In the genomic region with DNA sequence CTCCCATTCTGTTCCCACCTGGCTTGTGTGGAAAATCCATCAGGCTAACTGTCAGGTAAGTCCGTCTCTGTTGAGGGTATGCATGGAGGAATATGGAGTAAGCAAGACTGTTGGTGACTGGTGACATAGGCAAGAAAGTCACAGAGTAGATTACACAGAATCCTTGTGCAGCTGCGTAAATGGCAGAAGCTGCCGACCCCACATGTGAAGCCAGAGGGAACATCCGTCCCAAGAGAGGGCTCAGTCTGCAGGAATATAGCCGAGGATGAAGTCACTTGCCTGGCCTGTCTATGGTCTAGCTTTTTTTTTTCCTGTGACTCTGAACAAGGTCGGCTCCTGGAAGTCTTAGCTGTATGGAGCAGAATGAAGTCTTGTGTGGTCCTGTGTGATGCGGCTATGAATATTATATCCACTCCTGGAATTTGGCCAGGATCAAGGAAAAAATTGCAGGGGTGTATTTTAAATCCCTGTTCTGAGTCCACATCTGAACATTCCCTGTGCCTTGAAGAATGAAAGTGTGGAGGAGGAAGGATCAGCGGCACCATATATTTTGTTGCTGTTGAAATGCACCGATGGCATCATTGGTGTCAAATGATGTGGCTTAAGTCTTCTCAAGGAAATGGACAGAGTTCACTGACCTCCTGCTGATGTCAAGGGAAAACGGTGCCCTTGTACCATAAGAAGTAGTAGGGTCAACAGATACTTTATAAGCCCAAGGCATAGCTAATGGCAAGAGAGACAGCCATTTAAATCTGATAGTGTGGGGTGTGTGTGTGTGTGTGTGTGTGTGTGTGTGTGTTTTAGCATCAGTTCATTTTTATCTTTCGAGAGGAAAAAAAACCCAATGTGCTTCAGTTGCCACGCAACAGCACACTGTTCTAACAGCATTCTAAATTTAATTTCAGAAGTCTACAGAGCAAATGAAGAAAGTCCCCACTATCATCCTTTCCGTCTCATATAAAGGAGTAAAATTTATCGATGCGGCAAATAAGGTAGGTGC, we compare ENCODE assay signal across 19 mouse cellular contexts.
DNase-seq lines count a peak whose midpoint lies in the region; ATAC-seq and TF ChIP-seq lines count a peak whose summit lies in the region.
"Had no signal": no experiment of that assay in that cellular context is flagged by ENCODE, and none has a peak within 500 bp of the region (broad histone marks: within the 10 kb centered on the region; RNA-seq: fewer than 3 reads in every experiment).

No protein-coding gene starts in this region.

- H3K9me3 ChIP-seq in heart, embryonic 11.5 days (replicated peaks; ENCODE audit: control insufficient read depth, low read length), result no peaks in the 10 kb centered on the region
- no peaks in the 10 kb centered on the region for H3K9me3 ChIP-seq in hindbrain, embryonic 10.5 days
- H3K9me3 ChIP-seq: heart, embryonic 15.5 days had no signal

- H3K36me3 ChIP-seq in heart, adult 2 months (ENCODE audit: control insufficient read depth, insufficient read depth, low read length), result no peaks in the 10 kb centered on the region
- no peaks in the 10 kb centered on the region for H3K36me3 ChIP-seq in heart, embryonic 11.5 days (ENCODE audit: control insufficient read depth, insufficient read depth, low read length)
- no peaks in the 10 kb centered on the region for H3K36me3 ChIP-seq in thymus, adult 2 months (ENCODE audit: control insufficient read depth, insufficient read depth, low read length)
- no peaks in the 10 kb centered on the region for H3K36me3 ChIP-seq in hindbrain, embryonic 10.5 days
- H3K36me3 ChIP-seq: heart, embryonic 15.5 days; midbrain, embryonic 12.5 days had no signal

- no peak for ATAC-seq in heart, embryonic 11.5 days (replicated peaks; ENCODE audit: insufficient number of reproducible peaks, low FRiP score, low TSS enrichment)
- ATAC-seq: CD4-positive, CD25-positive, alpha-beta regulatory T cell, adult 4 months; hindbrain, embryonic 16.5 days; liver, postnatal 0 days had no signal

- no peak for TF ChIP-seq CTCF in heart, adult 2 months (IDR thresholded peaks at IDR 0.05)
- TF ChIP-seq CTCF in thymus, adult 2 months (IDR thresholded peaks at IDR 0.05; ENCODE audit: borderline replicate concordance, control insufficient read depth, extremely low read depth, insufficient read depth, low read length, poor library complexity), result no peak

- no peaks in the 10 kb centered on the region; the same call in 1 of the 2 replicates for H3K4me1 ChIP-seq in heart, adult 2 months (ENCODE audit: control insufficient read depth, insufficient read depth, low read length)
- no peaks in the 10 kb centered on the region for H3K4me1 ChIP-seq in heart, embryonic 11.5 days (ENCODE audit: control insufficient read depth, insufficient read depth, low read length)
- no peaks in the 10 kb centered on the region for H3K4me1 ChIP-seq in thymus, adult 2 months (replicated peaks; ENCODE audit: control insufficient read depth, insufficient read depth, low read length)
- no peaks in the 10 kb centered on the region for H3K4me1 ChIP-seq in hindbrain, embryonic 10.5 days (replicated peaks)
- H3K4me1 ChIP-seq: heart, embryonic 15.5 days; midbrain, embryonic 12.5 days had no signal

- H3K9ac ChIP-seq in heart, adult 2 months (ENCODE audit: low read depth, low read length), result no peak overlapping the region
- no peak overlapping the region for H3K9ac ChIP-seq in heart, embryonic 11.5 days (ENCODE audit: low read depth, low read length)
- H3K9ac ChIP-seq: heart, embryonic 15.5 days; liver, postnatal 0 days; midbrain, embryonic 12.5 days had no signal

- no peak for TF ChIP-seq POLR2A in heart, adult 2 months (IDR thresholded peaks at IDR 0.05; ENCODE audit: insufficient read depth, low read depth, low read length)
- TF ChIP-seq POLR2A in thymus, adult 2 months (IDR thresholded peaks at IDR 0.05; ENCODE audit: control insufficient read depth, extremely low read depth, insufficient read depth, low read length, poor library complexity), result no peak

- H3K4me3 ChIP-seq in heart, adult 2 months, result no peak overlapping the region
- no peak overlapping the region for H3K4me3 ChIP-seq in heart, embryonic 11.5 days (ENCODE audit: low read depth, low read length)
- no peak overlapping the region for H3K4me3 ChIP-seq in thymus, adult 2 months (ENCODE audit: control insufficient read depth, insufficient read depth, low read length)
- no peak overlapping the region for H3K4me3 ChIP-seq in hindbrain, embryonic 10.5 days
- H3K4me3 ChIP-seq: erythroblast, embryonic 14.5 days; heart, embryonic 15.5 days; midbrain, embryonic 12.5 days; myocyte had no signal

- no peaks in the 10 kb centered on the region for H3K79me2 ChIP-seq in heart, adult 2 months (replicated peaks; ENCODE audit: control insufficient read depth, insufficient read depth, low read length)

- 73% methylated on average over 15 of the region's 15 CpGs for WGBS in heart, adult 2 months
- WGBS in heart, embryonic 11.5 days (ENCODE audit: insufficient replicate concordance), result 76% methylated on average over 15 of the region's 15 CpGs
- WGBS in thymus, adult 2 months, result 92% methylated on average over 15 of the region's 15 CpGs
- WGBS in hindbrain, embryonic 10.5 days, result 80% methylated on average over 15 of the region's 15 CpGs

- peak overlapping the region; percentile 47 for H3K27ac ChIP-seq in heart, adult 2 months
- no peak overlapping the region for H3K27ac ChIP-seq in heart, embryonic 11.5 days (ENCODE audit: low read depth, low read length)
- H3K27ac ChIP-seq in thymus, adult 2 months (ENCODE audit: control insufficient read depth, insufficient read depth, low read length), result no peak overlapping the region
- no peak overlapping the region for H3K27ac ChIP-seq in hindbrain, embryonic 10.5 days
- H3K27ac ChIP-seq: heart, embryonic 15.5 days; midbrain, embryonic 12.5 days had no signal

- intact Hi-C loops in heart, adult 2 months (cut with DNase I), result no loop called here
- intact Hi-C loops in heart, postnatal 10 days (cut with DNase I), result no loop called here

- no peaks in the 10 kb centered on the region; the same call in 1 of the 2 replicates for H3K27me3 ChIP-seq in heart, adult 2 months (ENCODE audit: control insufficient read depth, insufficient read depth, low read length)
- H3K27me3 ChIP-seq in heart, embryonic 11.5 days (ENCODE audit: control insufficient read depth, insufficient read depth, low read length), result no peaks in the 10 kb centered on the region
- no peaks in the 10 kb centered on the region for H3K27me3 ChIP-seq in thymus, adult 2 months (ENCODE audit: control insufficient read depth, insufficient read depth, low read length)
- no peaks in the 10 kb centered on the region for H3K27me3 ChIP-seq in hindbrain, embryonic 10.5 days (ENCODE audit: insufficient read depth, poor library complexity, severe bottlenecking)
- H3K27me3 ChIP-seq: heart, embryonic 15.5 days; midbrain, embryonic 12.5 days had no signal

- DNase-seq in heart, adult 2 months, result peak; percentile 40 to 61
- peak; percentile 62 to 67 for DNase-seq in right cerebral cortex, postnatal 10 days (ENCODE audit: low spot score in 2 of 2)
- DNase-seq in right cerebral cortex, postnatal 14 days, result no peak
- DNase-seq in heart, postnatal 10 days, result peak; percentile 61 to 71
- no peak for DNase-seq in thymus, adult 2 months
- no peak for DNase-seq in hindbrain, embryonic 10.5 days (ENCODE audit: low spot score)
- DNase-seq: adrenal gland, adult 8-10 months; kidney, adult 2 months; kidney, postnatal 25 days; layer of hippocampus, postnatal 36 days; liver, postnatal 0 days; lung, postnatal 4 days had no signal

- no peak for TF ChIP-seq EP300 in heart, adult 2 months (IDR thresholded peaks at IDR 0.05; ENCODE audit: insufficient read depth, low read depth, low read length)

- no peak overlapping the region for H3K4me2 ChIP-seq in heart, embryonic 11.5 days
- H3K4me2 ChIP-seq: heart, embryonic 15.5 days; midbrain, embryonic 12.5 days had no signal

Comparison
In these comparisons a context has a peak if more than half of its experiments do, and no peak if none do; other contexts are left out.
1. DNase-seq: peak in heart, adult 2 months (2 of 2), right cerebral cortex, postnatal 10 days (2 of 2) and heart, postnatal 10 days (2 of 2); none in right cerebral cortex, postnatal 14 days (single experiment), thymus, adult 2 months (single experiment) and hindbrain, embryonic 10.5 days (single experiment).